In the genomic region with DNA sequence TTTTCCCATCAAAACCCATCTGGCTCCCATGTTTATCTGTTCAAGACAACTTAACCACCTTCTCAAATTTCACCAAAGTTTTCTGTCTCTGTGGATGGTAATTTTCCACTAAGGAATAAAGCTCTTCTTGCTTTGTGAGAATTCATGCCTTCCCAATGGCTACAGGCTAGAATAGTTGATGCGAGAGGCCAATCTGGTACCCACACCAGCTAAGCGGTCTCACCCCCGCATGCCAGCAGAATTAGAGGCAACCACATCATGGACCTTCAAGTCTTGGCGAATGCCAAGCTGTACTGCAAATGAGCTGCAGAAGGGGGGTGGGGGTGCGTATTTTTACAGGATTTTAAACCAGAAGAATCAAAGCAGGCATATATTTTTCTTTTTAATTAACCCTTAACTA, we compare ENCODE assay signal across 19 mouse cellular contexts. TPM values are rescaled to one million over a fixed set of nuclear protein-coding genes. Genes with fewer than 3 reads are reported as not detected.
"Had no signal": no experiment of that assay in that cellular context is flagged by ENCODE, and none has a peak within 500 bp of the region (broad histone marks: within the 10 kb centered on the region; RNA-seq: fewer than 3 reads in every experiment).

No protein-coding gene starts in this region.

- H3K4me1 ChIP-seq: liver, embryonic 15.5 days; lung, embryonic 15.5 days; midbrain, embryonic 12.5 days; midbrain, embryonic 15.5 days; stomach, embryonic 15.5 days had no signal

- H3K9me3 ChIP-seq: liver, embryonic 15.5 days; lung, embryonic 15.5 days; megakaryocyte, embryonic 14.5 days; midbrain, embryonic 12.5 days; midbrain, embryonic 15.5 days; neural tube, embryonic 13.5 days; neural tube, embryonic 15.5 days; stomach, embryonic 15.5 days had no signal

- H3K36me3 ChIP-seq: liver, embryonic 15.5 days; lung, embryonic 15.5 days; midbrain, embryonic 12.5 days; midbrain, embryonic 15.5 days; neural tube, embryonic 13.5 days; neural tube, embryonic 15.5 days; stomach, embryonic 15.5 days had no signal

- DNase-seq: liver, postnatal 0 days; lung, adult 2 months; lung, postnatal 14 days; lung, postnatal 36 days; right cerebral cortex, postnatal 14 days; thymus, adult 2 months; thymus, postnatal 25 days; thymus, postnatal 4 days had no signal

- H3K27me3 ChIP-seq: liver, embryonic 15.5 days; lung, embryonic 15.5 days; midbrain, embryonic 12.5 days; midbrain, embryonic 15.5 days; neural tube, embryonic 13.5 days; neural tube, embryonic 15.5 days; stomach, embryonic 15.5 days had no signal

- H3K9ac ChIP-seq: liver, embryonic 15.5 days; liver, postnatal 0 days; lung, embryonic 15.5 days; midbrain, embryonic 12.5 days; midbrain, embryonic 15.5 days; neural tube, embryonic 13.5 days; neural tube, embryonic 15.5 days; stomach, embryonic 15.5 days had no signal

- H3K27ac ChIP-seq: liver, embryonic 15.5 days; lung, embryonic 15.5 days; macrophage; midbrain, embryonic 12.5 days; midbrain, embryonic 15.5 days; neural tube, embryonic 13.5 days; neural tube, embryonic 15.5 days; stomach, embryonic 15.5 days; stomach, postnatal 0 days had no signal

- H3K4me2 ChIP-seq: liver, embryonic 15.5 days; lung, embryonic 15.5 days; midbrain, embryonic 12.5 days; midbrain, embryonic 15.5 days; neural tube, embryonic 13.5 days; neural tube, embryonic 15.5 days; stomach, embryonic 15.5 days had no signal

- H3K4me3 ChIP-seq: liver, embryonic 15.5 days; lung, embryonic 15.5 days; megakaryocyte, embryonic 14.5 days; midbrain, embryonic 12.5 days; midbrain, embryonic 15.5 days; neural tube, embryonic 13.5 days; neural tube, embryonic 15.5 days; stomach, embryonic 15.5 days had no signal

- ATAC-seq: liver, postnatal 0 days; lung, postnatal 0 days; midbrain, embryonic 15.5 days had no signal

RNA-seq across cellular contexts. Expression of a gene that starts 37.2 kb away (rescaled TPM):
- polyA plus RNA-seq: macrophage had no signal
